Mouse (Mus musculus) thymus, postnatal 36 days (tissue): ENCODE measurements around the gene Lrmp.

Source experiments
- DNase-seq, 2 experiments: peaks; one replicate each; pipeline ENCODE4 v3.0.0; 2022; ENCODE audit warnings: mixed read lengths in 2 of 2

Lrmp gene

DNA sequence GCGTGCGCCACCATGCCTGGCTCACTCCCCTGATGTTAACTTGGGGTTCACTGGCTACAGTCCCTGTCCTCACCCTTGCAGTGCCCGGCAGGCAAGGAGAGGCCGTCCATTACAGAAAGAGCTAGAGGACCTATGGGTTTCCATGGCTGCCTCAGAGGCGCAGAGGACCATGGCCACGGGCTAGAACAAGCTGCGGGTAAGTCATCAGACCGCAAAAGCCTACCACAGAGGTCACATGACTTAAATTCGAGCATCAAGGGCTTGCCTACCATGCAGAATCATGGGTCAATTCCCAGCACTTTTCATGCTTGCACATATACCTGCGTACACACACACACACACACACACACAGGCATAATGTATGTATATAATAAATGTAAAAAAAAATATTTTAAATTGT, 10.0 kb upstream of the Lrmp start:
- DNase-seq: peak in 1 of 2 experiments; percentile 41

GRCm38 (mm10) chr6:145106163-145106842, 9.2 kb upstream of the Lrmp start:
- no peak for DNase-seq

- no peak for DNase-seq
Measured at GRCm38 (mm10) chr6:145110786-145111185, 4.7 kb upstream of the Lrmp start.

DNA sequence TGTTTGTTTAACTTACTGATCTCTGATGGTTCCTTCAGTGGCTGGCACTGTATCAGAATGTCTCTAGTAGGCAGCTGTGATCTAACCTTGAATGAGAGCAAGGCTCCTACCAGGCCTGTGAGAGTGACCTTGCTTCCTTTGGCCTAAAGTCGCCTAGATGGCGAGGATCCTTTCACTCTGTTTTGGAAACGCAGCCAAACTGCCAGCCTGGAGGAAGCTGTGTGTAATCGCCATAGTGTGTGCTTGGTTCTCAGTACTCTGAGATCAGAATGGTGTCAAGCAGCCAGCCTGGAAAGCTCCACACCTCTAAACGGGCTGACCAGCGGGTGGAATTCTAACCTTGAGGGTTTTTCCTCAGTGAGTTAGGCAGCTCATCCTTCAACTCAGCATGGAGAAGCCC, 2.6 kb upstream of the Lrmp start:
- no peak for DNase-seq

- no peak for DNase-seq
Measured at GRCm38 (mm10) chr6:145114561-145114960, 892 bp upstream of the Lrmp start.

DNA sequence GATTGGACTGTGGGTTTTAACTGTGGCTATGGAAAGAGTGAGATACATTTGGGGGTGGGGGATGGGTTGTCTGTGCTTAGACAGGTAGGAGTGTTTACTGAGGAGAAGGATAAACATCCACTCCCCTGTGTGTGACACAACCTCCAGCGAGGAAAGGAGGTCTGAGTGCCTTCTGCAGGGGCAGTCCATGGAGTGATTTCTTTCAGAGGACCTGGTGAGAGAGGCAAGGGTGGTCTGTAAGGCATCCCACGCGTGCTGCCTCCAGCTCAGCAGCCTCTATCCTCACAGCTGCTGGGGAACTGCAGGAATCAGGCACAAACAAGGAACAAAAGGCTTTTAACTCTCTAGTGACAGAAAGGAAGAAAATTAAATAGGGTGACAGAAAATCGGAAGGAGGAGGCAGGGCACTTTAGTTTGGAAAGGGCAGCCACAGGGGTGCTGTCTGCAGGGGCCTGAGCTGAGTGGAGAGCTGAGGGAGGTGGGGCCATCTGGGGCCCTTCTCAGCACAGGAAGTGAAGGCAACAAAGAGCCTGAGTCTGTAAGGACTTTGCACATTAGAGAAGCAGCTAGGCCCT, 732 bp downstream of the Lrmp start:
- DNase-seq: peak; percentile 52 to 68

DNA sequence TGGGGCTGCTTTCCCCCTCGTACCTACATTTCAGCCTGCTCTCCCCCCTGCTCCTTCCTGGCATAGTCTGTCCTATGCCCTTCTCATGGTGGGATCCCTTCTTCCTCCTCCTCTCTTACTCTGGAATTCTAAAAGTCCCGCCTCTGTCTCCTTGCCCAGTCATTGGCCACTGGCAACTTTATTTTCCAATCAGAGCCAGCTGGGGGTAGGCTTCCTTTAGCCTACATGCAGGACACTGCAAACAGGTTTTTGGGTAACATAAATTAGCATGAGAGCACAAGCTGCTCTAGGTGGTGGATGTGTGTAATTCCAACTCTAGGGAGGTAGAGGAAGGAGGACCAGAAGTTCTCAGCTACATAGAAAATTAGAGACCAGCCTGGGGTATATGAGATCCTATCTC, 4.6 kb downstream of the Lrmp start:
- no peak for DNase-seq

DNA sequence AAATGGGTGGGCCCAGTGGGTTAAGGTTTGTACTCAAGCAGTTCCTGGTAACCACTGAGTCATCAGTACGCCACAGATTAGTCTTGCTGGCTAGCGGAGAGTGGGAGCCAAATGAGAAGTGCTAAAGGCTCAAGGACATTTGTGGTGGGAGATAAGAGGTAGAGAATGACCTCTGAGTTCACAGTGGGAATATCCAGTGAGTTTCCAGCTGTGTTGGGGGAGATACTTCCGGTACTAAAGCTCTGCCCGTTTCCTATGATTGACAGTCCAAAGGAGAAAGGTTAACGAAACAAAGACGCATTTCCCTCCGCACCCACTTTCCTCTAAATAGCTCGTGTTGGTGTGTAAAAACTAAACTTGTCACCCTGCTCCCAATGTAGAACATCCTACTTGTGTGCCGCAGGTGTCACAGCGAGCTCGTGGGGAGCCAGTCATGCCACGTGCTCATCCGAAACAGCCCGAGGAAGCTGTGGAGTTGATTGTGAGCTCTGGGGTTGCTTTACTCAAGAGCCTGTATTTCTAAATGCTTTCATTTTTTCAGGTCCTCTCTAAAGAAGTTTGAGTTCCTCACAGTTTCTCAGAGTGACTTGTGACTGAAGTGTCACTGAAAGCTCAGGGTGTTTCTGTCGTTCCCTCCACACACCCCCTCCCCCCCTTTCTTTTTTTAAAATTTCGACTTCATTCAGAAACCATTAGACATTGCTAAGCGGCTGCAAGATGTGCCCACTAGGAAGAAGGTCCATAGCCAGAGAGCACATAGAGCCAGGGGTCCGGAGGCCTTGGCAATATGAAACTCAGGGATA, 5.5 kb downstream of the Lrmp start:
- peak; percentile 71 to 84 for DNase-seq

DNA sequence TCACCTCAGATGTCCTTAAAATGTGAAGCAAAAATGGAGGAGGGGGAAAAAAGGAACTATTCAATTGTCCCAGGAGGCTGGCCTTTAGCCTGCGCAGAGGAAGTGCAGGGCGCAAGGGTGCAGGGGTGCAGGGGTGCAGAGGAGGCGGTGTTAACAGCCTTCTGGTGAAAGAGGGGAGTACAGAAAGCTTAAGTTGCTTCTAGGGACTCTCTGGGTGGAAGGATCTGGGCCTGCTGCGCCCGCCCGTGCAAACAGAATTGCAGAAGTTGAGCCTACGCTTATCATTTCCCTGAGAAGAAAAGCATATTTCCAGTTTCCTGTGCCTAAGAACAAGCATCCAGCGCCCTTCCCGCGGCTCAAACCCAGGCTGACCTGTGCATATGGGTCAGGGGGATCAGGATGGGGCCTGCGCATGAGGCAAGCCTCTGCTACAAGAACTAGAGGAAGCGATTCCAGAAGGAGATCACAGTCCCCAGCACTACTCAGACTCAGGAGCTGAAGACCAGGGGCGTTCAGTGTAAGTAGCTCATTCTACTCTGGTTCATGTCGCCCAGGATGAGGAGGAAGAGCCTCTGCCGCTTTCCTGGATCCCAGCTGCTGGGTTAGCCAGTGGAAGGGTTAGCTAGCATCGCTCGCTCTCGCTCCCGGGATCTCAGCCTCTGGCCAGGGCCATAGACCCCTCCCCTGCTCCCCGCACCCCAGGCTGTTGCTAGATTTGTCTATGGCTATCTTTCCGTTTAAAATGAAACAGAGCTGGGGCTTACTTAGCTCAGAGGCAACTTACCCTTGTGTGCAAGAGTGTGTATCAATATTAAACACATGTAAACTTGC, 6.4 kb downstream of the Lrmp start:
- peak; percentile 73 to 84 for DNase-seq

- DNase-seq: no peak
Measured at GRCm38 (mm10) chr6:145122423-145123059, 7.1 kb downstream of the Lrmp start.

- peak in 1 of 2 experiments; percentile 33 for DNase-seq
Measured at GRCm38 (mm10) chr6:145123136-145124060, 7.9 kb downstream of the Lrmp start.

- DNase-seq: no peak
Measured at GRCm38 (mm10) chr6:145124621-145125020, 9.2 kb downstream of the Lrmp start.

DNA sequence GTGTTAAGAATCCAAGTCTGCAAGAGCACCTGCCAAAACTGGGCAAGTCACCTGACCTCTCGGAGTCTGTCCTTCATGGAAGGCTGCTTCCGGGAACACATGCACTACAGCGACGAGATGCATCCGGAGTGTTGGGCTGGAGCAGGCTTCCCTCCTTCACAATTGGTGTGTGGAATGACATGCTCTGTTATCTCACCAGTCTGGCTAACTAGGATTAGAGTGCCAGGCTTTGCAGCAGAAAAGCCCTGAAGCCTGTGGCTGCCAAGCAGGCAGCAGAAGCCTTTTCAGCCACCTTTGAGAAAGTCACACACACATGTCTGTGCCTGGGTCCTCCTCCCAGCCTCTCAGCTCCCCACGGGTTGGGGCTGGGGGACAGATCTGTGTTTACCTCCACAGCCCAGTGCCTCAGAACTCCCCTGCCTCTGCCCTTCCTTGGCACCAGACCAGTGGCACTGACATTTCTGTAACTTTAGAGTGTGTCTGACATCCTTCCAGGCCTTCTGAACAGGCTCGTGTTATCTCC, 10.2 kb downstream of the Lrmp start:
- peak in 1 of 2 experiments; percentile 20 for DNase-seq

GRCm38 (mm10) chr6:145127652-145128051, 12.2 kb downstream of the Lrmp start:
- no peak for DNase-seq

- DNase-seq: peak in 1 of 2 experiments; percentile 37
Measured at GRCm38 (mm10) chr6:145129563-145129962, 14.1 kb downstream of the Lrmp start.

GRCm38 (mm10) chr6:145131991-145132390, 16.5 kb downstream of the Lrmp start:
- DNase-seq: peak in 1 of 2 experiments; percentile 4

DNA sequence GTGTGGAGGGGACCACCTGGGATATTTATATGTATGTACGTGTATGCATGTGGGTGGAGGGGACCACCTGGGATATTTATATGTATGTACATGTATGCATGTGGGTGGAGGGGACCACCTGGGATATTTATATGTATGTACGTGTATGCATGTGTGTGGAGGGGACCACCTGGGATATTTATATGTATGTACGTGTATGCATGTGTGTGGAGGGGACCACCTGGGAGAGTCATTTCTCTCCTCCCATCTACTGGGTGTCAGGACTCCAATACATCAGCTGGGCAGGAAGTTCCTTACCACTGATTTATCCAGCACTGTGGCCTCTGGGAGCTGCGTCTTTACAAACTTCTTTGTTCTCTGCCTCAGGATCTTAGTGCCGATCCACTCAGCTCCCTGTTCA, 17.5 kb downstream of the Lrmp start:
- DNase-seq: peak in 1 of 2 experiments; percentile 1

DNA sequence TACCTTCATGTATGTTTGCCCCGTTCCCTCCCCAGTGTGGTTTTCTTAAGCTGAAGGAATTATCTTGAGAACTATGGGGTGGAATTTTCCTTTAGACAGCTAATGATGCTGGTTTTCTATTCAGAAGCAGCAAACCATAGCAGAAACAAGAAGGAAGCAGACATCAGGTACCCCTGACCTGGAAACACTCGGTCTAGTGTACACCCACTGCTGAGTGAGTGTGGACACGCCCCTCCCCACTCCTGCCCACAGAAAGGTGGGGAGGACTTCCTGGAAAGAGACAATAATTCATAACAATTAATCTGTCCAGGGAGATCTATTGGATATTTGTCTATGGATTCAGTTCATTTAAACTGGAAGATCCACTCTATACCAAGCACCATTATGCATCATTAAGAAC, 19.8 kb downstream of the Lrmp start:
- peak in 1 of 2 experiments; percentile 5 for DNase-seq

DNA sequence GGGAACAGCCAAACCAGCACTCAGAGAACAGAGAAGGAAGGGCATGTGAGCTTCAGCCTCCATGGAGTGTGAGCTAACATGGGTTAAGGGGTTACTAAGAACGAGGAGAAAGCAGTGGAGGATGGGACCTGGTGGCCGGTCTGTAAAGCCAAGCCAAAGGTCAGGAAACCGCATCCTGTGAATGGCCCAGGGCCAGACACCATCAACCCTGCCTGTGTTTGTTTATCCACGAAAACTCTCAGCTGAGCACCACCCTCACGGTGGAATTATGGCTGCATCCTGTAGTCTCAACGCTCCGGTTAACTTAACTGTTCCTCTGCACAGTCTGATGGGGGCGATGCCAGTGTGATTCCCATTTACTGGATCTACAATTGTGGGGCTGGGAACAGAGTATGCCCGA, 20.4 kb downstream of the Lrmp start:
- DNase-seq: peak in 1 of 2 experiments; percentile 6

- DNase-seq: peak in 1 of 2 experiments; percentile 22
Measured at GRCm38 (mm10) chr6:145136831-145137230, 21.4 kb downstream of the Lrmp start.

- peak in 1 of 2 experiments; percentile 0 for DNase-seq
Measured at GRCm38 (mm10) chr6:145139236-145139635, 23.8 kb downstream of the Lrmp start.
